Mouse (Mus musculus): ENCODE data around the gene Psma5. TPM values are rescaled to one million over a fixed set of nuclear protein-coding genes. Genes with fewer than 3 reads are reported as not detected.

Gene Psma5
- total RNA-seq, 2 experiments from 2014 or later: 68.7 to 77.3 TPM

DNA sequence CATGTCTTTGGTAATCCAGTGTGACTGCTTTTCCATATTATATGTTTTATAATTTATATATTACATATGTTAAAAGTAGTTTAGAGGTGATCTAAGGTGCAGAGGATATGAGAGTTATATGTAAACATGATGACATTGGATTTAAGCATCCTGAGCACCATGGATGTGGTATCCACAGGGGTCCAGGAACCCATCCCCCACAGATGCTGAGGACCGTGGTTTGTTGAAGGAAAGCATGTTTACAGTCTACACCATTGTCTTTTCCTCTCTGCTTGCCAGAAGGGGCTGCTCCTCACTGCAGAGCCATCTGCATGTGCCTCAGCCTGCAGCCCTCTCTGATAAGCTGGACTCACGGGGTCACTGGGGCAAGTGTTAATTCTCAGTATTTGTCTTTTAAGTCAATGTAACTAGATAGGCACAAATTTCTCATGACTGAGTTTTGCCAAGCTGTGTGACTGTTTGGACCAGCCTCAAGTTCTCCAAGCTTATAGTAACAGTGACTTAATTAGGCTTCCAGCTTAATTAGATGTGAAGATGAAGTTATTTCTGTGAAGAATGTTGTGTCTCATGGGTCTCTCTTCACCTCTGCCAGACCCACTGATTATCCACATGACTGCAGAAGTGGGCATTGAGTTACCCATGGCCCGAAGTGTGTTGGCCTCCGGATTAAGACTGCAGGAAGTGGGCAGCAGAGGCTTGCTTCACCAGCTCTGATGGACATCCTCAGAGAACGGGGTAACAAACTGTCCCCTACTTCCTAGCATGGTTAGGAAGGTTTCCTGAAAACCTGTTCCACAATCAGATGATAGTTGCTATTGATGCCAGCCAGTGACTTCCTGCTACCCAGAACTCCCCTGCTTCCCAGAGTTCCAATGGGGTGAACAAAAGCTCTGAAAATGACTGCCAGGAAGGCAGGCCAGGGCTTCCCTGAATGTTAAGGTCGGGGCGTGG is 41.2 kb downstream of the Psma5 start:
- intact Hi-C loops (cut with DNase I): no loop called here
- DNase-seq (ENCODE audit: low spot score in 2 of 2): no peak

DNA sequence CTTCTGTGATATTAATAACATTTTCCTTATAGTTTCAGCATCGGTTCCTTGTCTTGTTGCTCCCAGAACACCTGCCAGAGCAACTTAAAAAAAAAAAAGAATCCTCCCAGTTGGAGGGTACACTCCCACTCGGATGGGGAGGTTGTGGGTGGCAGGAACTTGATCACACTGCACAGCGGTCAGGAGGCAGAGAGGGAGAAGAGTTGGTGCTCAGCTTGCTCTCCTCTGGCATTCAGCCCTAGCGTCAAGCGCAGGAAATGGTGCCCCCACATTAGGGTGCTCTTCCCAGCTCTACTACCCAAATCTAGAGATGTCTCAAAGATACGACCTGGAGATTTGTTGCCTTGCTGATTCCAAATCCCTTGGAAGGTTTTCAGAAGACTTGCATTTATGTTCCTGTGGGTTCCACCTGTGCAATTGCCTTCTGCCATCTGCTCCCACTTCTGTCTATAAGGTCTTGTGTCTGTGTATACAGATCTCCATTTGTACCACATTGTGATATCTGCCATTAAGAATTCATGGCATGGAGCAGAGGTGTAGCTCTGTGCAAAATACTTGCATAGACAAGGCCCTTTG is 43.8 kb downstream of the Psma5 start:
- DNase-seq (ENCODE audit: low spot score in 2 of 2): no peak
- intact Hi-C loops (cut with DNase I): no loop called here

DNA sequence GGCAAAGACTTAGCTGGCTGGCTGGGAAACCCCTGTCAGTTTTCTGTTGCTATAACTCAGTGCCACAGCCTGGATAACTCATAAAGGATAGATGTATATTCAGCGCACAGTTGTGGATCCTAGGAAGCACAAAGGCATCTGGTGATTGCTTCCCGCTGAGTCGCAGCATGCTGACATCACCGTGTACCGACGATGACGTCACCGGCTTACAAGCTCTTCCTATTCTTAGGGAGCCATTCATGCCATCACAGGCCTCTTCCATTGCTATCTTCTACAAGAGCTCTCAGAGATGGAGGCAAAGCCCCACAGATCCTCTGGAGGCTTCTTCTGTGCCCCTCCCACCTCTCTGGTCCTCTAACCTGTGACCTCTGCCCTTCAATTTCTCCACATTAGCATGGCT is 47.0 kb downstream of the Psma5 start:
- DNase-seq (ENCODE audit: low spot score in 2 of 2): no peak

DNA sequence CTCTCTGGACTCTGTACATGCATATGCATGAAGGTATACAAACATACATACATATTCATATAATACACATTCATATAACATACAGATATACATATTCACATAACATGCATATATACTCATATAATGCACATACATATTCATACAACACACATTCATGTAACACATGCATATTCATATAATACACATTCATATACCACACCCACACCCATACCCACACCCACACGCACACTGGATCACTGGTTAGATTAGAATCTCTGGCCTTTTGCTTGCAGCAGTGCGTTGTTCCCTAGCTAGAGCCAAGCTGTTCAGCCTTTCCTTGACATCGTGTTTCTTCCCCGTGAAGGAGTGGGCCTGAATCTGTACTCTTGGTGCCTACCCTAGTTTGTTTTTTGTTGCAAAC is 48.0 kb downstream of the Psma5 start:
- intact Hi-C loops (cut with DNase I): no loop called here
- DNase-seq (ENCODE audit: low spot score in 2 of 2): no peak

More for the DNA sequence above, 47.0 kb downstream of the Psma5 start:
- intact Hi-C loops (cut with DNase I): no loop called here

DNA sequence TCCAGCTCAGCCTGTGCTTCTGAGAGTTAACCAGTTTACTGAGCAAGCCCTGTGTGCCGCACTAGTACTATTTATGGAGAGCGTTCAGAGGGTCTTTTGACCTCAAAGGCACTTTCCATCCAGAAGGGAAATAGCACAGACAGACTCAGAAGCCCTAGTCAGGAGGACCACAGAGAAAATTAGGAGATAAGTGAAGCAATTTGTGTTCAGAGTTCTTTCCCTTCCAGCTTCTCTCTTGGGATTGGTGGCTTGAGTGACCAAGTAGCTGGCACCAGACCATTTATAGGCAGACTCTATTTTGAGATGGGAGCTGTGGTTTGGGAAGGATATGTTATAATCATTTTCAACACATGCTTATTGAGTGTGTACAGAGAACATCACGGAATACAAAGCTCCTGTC is 49.7 kb downstream of the Psma5 start:
- intact Hi-C loops (cut with DNase I): no loop called here
- DNase-seq (ENCODE audit: low spot score in 2 of 2): no peak

DNA sequence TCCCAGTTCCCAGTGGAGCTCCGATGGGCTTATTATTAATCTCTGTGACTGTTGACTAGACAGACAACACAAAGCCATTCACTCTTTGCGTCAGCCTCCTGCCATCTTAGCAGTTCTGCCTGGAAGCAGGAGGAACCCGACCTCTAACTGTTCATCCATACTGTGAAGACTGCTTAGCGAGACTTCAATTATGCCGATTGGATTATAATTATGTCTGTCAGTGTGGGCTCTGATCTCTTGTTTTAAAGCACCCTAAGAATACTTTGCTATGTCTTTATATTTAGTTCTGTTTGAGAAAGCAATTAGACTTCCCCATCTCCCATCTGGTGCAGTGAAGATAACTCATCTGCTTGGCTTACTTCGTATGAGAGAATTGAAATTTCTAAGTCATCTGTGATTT is 50.8 kb downstream of the Psma5 start:
- DNase-seq (ENCODE audit: low spot score in 2 of 2): no peak
- intact Hi-C loops (cut with DNase I): no loop called here

DNA sequence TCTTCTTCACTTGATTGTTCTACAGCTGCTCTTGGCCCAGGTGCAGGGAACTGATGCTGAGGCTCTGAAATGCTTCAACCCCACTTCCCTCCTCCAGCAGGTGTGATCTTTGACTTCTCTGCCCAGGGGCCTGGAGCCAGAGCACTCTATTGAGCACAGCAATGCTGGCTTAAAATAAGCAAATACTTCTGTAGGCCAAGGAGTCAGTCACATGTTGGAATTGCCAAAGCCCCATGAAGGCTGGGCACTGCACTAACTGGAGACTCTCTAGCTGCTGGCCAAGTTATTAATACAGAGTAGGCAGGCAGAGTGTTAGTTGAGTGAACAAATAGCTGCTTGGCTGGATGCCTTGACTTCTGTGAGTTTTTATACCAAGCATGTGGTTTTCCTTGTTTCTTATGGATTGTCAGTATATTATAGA is 54.2 kb downstream of the Psma5 start:
- no peak for DNase-seq (ENCODE audit: low spot score in 2 of 2)
- intact Hi-C loops (cut with DNase I): no loop called here

DNA sequence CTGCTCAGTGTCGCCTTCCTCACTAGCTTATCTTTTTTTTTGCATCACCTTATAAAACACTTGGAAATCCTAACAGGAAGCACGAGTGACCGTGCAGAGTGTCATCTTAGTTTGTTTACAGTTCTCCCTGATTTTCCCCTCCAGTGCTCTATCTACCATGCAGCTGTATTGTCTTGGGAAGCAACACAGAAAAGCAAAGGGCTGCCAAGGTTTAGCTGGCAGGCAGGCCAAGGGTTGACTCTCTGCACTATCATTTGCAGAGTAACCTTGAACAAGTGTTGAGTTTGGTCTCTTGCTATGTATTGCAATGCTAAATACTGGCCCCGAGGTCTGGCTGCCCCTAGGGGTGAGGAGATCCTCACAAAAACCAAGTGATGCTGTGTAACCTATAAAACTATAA is 55.0 kb downstream of the Psma5 start:
- no peak for DNase-seq (ENCODE audit: low spot score in 2 of 2)
- intact Hi-C loops (cut with DNase I): no loop called here

DNA sequence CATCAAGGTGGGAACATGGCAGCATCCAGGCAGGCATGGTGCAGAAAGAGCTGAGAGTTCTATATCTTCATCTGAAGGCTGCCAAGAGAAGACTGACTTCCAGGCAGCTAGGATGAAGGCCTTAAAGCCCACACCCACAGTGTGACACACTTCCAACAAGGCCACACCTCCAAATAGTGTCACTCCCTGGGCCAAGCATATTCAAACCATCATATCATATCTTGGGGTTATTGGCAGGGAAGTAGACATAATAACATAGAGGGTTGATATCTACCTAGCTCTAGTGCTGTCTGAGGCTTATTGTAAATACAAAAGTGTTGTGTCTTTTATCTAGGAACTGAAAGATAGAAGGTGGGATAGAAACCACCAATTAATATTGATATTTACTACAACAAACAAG is 55.7 kb downstream of the Psma5 start:
- intact Hi-C loops (cut with DNase I): no loop called here
- DNase-seq (ENCODE audit: low spot score in 2 of 2): no peak

DNA sequence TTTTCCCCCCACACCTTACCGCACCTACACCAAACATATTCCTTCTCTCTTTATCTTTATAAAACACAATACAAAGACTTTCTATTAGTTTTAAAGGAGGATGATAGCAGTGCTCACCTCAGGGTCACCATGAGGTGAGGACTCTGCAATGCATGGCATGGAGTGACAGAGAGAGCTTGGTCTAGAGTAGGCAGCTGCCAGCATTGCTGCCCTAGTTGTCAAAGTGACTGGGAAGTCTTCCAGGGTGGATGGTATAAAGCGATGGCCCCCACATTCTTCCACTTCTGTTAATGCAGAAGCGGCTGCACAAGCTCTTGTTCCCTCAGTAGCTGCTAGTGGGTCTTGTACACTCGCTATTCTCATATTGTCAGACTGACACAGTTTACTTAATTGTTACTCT is 56.4 kb downstream of the Psma5 start:
- intact Hi-C loops (cut with DNase I): no loop called here
- no peak for DNase-seq (ENCODE audit: low spot score in 2 of 2)

DNA sequence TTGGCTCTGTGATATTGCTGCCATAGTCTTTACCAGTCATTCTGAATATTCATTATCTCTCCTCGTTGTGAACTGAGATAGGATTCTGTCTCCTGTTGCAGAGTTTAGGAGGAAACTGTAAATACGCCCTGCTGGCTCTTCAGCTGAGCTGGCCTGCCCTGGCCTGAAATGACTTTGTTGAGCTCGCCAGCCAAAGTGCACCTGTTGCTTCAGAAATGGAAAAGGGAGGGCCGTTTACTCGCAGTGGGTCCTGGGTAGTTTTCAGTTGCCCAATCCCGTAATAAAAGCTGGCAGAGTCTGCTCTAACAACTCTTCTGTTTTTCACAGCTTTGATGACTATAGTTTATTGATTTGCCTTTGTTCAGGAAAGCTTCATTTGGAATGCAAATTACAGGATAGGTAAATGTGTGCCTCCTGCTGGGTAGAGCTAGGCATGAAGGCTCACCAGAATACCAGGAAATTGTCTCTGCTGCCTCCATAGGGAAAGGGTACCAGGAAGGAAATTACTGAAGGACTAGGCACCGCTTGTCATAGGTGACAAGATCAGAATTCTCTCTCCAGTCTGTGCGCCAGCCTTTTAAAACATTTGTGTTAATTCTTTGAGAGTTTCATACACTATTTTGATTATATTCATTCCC is 57.4 kb downstream of the Psma5 start:
- no peak for DNase-seq (ENCODE audit: low spot score in 2 of 2)
- intact Hi-C loops (cut with DNase I): no loop called here

DNA sequence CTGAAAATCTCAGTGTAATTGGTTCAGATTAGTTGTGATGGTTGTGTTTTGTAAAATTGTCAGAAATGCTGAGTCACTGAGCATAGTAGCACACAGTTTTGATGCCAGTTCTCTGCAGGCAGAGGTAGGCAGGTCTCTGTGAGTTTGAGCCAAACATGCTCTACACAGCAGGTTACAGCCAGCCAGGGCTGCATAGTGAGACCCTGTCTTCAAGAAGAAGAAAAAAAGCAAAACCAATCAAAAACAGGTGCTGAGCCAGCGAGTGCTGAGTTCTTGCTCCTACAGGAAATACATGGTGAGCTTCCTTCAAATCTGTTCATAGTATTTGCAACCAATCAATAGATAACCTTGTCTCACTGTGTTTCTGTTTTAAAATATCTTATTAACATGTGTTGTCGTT is 61.8 kb downstream of the Psma5 start:
- no peak for DNase-seq (ENCODE audit: low spot score in 2 of 2)
- intact Hi-C loops (cut with DNase I): no loop called here

DNA sequence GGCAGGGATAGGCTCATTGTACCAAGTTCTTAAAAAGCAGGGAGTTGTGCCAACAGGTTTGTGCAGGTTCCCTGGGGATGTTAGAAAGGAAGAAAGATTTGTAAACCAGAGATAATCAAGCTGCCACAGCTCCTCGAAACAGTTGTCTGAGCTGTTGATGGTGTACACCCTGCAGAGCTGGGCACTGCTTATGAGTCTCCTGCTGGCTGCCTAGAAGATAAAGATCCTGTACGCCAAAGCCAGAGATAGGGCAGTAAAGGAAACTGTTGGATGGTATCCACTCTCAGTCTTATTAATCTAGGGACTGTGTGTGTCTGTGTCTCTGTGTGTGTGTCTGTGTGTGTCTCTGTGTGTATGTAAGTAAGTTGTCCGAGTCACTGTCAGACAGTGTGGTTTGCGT is 64.9 kb downstream of the Psma5 start:
- intact Hi-C loops (cut with DNase I): no loop called here

DNA sequence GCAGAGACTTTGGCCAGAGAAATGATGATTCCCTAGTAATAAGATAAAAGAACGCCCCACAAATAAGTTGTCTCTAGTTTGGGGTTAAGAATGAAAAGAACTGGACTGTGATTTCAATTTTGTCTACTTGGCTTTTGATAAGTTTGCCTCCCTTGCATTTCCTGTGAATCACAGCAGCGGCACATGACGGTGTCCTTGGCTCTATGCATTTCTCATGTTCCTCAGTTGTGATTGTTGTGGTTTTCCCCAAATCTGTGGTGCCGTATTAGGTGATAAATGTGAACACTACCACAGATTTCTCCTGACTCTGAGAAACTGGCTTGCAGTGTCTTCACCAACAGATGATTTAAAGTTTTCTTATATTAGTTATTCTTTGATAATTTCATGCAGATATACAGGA is 65.4 kb downstream of the Psma5 start:
- no peak for DNase-seq (ENCODE audit: low spot score in 2 of 2)
- intact Hi-C loops (cut with DNase I): no loop called here

More for the DNA sequence above, 64.9 kb downstream of the Psma5 start:
- DNase-seq (ENCODE audit: low spot score in 2 of 2): no peak

DNA sequence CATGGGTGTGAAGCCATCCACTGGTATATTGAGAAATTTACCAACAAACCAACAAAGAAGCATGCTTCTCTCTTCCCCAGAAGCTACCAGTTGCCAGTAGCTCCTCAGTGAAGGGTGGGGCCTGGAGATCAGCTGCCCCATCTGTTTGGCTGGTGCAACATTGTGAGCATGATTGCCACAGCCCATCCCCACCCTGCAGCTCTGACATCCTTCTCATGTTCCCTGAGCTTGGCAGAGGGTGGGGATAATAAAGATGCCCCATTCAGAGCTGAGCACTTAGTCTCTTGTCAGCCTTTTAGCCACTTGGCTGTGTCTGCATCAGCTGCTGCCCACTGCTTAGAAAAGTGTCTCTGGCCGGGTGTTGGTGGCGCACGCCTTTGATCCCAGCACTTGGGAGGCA is 66.2 kb downstream of the Psma5 start:
- DNase-seq (ENCODE audit: low spot score in 2 of 2): no peak
- intact Hi-C loops (cut with DNase I): no loop called here

DNA sequence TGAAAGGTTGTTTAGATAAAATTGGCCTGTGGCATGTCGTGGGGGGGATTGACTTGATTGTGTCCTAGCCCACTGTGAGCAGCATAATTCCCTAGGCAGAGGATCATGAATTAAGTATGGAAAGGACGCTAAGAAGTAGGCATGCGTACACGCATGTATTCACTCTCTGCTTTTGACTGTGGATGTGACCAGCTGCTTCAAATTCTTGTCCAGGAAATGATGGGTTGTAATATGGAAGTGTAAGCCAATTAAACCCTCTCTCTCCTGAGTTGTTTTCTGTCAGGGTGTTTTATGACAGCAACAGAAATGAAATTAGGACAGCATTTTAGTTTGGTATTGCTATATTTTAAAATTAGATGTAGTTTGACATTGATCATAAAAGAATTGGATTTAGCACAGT is 68.1 kb downstream of the Psma5 start:
- no peak for DNase-seq (ENCODE audit: low spot score in 2 of 2)
- intact Hi-C loops (cut with DNase I): loop anchor here (5.0 kb wide), 1 partner anchor 38 kb away; no protein-coding TSS in a partner anchor

DNA sequence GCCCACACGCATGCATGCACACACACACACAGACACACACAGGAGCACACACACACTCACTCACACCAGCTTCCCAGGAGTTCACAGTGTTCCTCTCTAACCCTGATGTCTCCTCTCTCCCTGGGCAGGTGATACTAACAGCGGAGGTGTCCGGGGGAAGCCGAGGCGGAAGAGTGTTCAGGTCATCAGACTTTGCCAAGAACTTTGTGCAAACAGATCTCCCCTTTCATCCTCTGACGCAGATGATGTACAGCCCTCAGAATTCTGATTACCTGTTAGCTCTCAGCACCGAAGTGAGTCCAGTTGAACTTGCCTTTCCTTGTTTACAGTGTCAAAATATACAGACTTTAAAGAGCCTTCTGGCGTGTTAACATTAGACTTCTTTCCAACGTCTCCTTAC is 68.8 kb downstream of the Psma5 start:
- DNase-seq (ENCODE audit: low spot score in 2 of 2): no peak
- intact Hi-C loops (cut with DNase I): loop anchor here (5.0 kb wide), 1 partner anchor 38 kb away; no protein-coding TSS in a partner anchor

DNA sequence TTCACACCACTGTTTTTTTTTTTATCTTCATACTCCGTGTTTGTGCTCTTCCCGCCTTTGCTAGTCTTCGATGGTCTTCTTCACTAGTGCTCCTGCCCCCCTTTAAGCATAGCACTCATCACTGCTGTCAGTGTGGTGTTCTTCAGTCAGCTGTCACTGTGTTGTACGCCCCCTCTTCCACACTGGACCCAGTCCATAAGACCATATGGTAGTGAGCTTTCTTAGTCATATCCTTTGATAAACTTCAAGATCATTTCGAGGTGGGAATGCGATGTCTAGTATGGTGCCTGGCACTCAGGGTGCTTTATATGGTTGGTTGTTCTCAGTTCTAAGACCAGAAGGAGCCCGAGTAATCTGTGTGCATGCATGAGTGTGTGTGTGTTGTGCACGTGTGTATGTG is 70.5 kb downstream of the Psma5 start:
- intact Hi-C loops (cut with DNase I): loop anchor here (5.0 kb wide), 1 partner anchor 40 kb away; no protein-coding TSS in a partner anchor

DNA sequence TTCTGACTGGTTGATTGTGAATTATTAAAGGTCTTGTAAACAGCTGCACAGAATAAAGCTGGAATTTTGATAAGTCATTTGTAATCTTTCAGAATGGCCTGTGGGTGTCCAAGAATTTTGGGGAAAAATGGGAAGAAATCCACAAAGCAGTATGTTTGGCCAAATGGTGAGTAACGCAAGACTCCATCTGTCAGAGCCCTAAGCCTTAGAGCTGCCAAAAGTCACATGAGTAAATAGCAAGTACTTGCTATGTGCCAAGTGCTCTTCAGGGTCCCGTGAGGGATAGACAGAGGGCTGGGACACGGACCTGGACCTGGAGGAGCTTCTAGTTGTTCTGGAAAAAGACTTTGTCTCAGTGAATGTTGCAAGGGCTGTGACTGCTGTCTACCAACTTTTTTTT is 71.2 kb downstream of the Psma5 start:
- intact Hi-C loops (cut with DNase I): loop anchor here (5.0 kb wide), 1 partner anchor 41 kb away; no protein-coding TSS in a partner anchor
- no peak for DNase-seq (ENCODE audit: low spot score in 2 of 2)

More for the DNA sequence above, 70.5 kb downstream of the Psma5 start:
- DNase-seq (ENCODE audit: low spot score in 2 of 2): peak; percentile 30 to 38

DNA sequence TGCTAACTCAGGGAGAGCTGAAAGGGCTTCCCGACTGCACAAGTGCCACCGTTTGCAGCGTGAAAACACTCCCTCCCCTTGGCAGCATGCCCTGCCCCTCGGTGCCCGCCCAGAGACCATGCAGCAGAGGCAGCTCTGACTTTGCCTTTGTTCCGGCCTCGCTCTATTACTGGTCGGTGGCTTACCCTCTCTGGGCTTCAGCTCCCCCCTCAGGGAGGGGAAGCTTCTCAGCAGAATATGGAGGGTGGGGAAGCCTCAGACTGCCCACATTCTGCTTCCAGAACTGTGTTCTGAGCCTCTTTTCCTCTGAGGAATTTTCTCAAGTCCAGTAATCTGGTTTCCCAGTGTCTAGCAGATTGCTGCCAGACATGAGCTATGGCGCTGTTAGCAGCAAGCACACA is 71.7 kb downstream of the Psma5 start:
- peak; percentile 48 for DNase-seq (ENCODE audit: low spot score in 2 of 2)

More for the DNA sequence above, 71.7 kb downstream of the Psma5 start:
- intact Hi-C loops (cut with DNase I): loop anchor here (5.0 kb wide), 1 partner anchor 41 kb away; no protein-coding TSS in a partner anchor

Data from left cerebral cortex, postnatal 36 days (tissue).